Mouse (Mus musculus) bone marrow macrophage, adult 2 months (primary cell): ENCODE measurements at regions not wholly inside any gene's neighbourhood (a gene's known extent, or its start where the extent isn't known, plus 50 kb on each side); places are given as distances from the start of the nearest gene placed in this dataset.

Experiments
- H3K27ac ChIP-seq: 2 replicates; pipeline ENCODE4 v1.5.1; 2012; ENCODE audit warnings: low read depth, low read length; ENCODE audit not compliant: insufficient read depth
- H3K4me1 ChIP-seq: 2 replicates; pipeline ENCODE4 v1.6.1; 2012; ENCODE audit warnings: low read length; ENCODE audit not compliant: control insufficient read depth, insufficient read depth
- H3K4me3 ChIP-seq: 2 replicates; pipeline ENCODE4 v1.5.1; 2012; ENCODE audit warnings: mild to moderate bottlenecking, low read length, moderate library complexity; ENCODE audit not compliant: insufficient read depth
- CTCF ChIP-seq: IDR thresholded peaks from 2 replicates; pipeline ENCODE4 v1.5.1; 2012; ENCODE audit warnings: low read depth, mild to moderate bottlenecking, low read length, moderate library complexity
- POLR2A ChIP-seq: IDR thresholded peaks from 2 replicates; pipeline ENCODE4 v1.6.1; 2012; ENCODE audit warnings: mild to moderate bottlenecking, low read depth, low read length, borderline replicate concordance

DNA sequence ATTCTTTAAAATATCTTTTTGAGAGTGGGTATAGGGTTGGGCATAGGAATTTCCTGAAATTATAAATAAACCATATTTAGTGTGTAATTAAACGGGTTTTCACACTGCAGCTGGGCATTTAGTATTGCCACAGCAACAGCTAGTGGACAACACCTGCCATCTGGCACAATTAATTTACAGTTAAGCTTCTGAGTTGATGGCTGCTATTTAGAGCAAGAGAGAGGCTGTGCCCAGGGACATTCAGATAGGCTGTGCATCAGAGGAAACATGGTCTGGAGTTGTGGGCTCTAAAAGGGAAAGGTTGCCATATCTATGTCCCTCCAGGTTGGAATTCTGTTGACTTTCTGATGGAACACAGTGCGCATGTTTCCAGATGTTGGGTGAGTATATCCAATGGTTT lies 227.1 kb downstream of the Pth2r start:
- TF ChIP-seq CTCF, result no peak
- no peak overlapping the region for H3K27ac ChIP-seq
- no peak overlapping the region for H3K4me3 ChIP-seq
- H3K4me1 ChIP-seq, result no peaks in the 10 kb centered on the region

DNA sequence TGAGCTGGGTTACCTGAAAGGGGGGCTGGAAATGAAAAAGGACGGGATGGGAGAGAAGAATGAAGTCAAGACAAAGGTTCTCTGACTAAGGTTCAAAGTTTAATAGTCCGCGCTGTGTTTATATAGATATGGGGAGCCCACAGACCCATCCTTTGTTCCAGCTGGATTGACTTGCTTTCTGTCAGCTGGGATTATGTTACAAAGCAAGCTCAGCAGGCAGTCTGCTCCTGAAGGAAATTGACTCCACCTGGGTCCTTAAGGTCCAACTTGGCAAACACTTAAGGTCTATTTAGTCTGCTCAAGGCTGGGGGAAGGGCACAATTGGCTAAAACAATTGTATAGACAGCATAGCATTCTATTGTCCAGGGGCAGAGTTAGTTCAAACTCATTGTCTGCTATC lies 253.8 kb downstream of the Pth2r start:
- H3K27ac ChIP-seq, result no peak overlapping the region
- TF ChIP-seq CTCF (no peak), POLR2A (no peak)
- H3K4me1 ChIP-seq, result no peaks in the 10 kb centered on the region
- H3K4me3 ChIP-seq, result no peak overlapping the region

DNA sequence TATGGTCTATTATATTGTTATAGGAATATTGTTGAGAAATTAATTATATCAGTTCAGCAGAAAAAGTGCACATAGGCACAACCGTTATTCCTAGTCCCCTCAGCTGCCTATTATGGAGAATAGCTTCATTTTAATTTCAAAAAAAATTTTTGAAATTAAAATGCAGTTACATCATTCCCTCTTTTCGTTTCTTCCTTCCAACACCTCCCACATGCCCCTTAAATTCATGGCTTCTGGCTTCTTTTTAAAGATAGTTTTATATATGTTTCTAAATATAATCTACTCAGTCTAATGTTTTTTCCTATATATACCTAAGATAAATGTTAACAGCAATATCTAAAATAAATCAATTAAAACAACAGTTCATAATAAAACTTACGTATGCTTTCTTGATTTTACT lies 256.7 kb downstream of the Pth2r start:
- TF ChIP-seq CTCF (no peak), POLR2A (no peak)
- Histone ChIP-seq H3K4me3 (no peak overlapping the region), H3K4me1 (no peaks in the 10 kb centered on the region), H3K27ac (no peak overlapping the region)

DNA sequence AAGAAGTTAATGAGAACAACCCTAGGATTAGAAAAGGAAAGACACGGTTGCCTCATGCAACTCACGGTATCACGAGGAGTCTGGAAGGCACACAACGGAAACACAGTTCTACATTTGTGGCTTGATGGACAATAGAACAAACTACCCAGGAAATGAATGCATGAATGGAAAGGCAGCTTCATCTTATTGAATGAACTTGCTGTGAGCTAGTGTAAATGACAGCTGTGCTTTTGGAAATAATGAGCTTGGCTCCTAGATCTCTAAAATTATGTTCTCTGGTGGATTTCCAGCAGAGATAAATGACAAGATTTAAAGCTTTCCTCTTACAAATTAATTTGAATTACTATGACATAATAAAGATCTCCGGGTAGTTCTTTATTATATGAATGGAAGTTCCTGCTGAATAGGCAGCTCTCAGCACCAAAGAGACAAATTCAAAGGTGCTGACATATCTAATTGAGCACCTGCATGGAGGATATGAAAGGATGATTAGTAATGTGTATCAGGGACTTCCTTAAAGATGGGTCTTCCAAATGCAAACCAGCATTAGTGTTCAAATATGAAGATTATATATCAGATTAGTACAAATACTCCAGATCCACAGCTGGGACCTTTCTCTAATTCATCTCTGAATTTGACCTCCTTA lies 262.5 kb downstream of the Pth2r start:
- Histone ChIP-seq H3K4me3 (no peak overlapping the region), H3K4me1 (no peaks in the 10 kb centered on the region), H3K27ac (no peak overlapping the region)
- TF ChIP-seq POLR2A (no peak), CTCF (no peak)

DNA sequence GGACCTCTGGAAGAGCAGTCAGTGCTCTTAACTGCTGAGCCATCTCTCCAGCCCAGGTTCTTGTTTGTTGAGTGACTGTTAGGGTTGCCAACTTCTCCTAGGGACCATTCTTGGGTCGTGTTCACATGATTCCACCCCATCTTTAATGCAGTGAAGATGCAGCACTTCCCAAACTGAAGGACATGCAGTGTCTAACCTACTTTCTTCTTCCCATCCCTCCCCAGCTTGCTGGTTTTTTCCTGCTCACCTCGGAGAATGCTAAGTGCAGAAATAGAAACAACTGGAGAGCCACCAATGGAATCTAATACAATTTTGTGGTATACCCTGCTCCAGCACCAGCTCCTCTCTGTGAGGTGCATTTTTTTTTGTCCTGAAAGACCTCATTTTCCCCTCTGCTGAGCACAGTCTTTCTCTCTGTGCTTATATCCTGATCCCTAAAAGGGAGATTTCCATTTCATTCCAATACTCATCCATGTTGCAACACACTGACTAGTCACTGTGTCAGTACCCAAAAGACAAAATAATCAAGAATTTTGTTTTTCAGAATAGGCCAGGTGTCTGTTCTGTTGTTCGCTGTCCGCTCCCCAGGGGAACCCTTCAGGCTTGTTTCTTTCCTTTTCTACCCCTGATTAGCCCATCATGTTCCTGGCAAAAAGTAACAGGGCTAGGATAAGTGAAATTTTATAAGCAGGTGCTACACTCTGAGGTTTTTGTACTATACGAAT lies 263.6 kb downstream of the Pth2r start:
- H3K4me3 ChIP-seq, result no peak overlapping the region
- no peaks in the 10 kb centered on the region for H3K4me1 ChIP-seq
- no peak overlapping the region for H3K27ac ChIP-seq
- no peak for TF ChIP-seq POLR2A
- TF ChIP-seq CTCF, result no peak

DNA sequence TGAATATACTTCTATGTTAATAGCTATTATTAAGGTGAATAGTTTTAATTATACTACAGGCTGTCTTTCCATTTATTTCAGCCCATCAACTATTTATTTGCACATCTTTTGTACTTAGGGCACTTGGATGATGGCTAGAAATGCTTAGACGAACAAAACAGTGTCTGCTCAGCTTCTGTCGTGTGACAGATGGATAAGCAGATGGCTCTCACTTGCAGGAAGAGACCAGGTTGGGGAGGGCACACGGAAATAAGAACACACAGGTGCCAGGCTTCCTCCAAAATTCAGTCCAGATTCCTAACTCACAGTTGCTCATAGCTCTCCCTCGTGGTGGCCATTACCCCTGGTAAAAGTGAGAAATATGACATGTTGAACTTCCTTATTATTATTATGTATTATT lies 267.0 kb downstream of the Pth2r start:
- TF ChIP-seq POLR2A (no peak), CTCF (no peak)
- Histone ChIP-seq H3K27ac (no peak overlapping the region), H3K4me1 (no peaks in the 10 kb centered on the region), H3K4me3 (no peak overlapping the region)

DNA sequence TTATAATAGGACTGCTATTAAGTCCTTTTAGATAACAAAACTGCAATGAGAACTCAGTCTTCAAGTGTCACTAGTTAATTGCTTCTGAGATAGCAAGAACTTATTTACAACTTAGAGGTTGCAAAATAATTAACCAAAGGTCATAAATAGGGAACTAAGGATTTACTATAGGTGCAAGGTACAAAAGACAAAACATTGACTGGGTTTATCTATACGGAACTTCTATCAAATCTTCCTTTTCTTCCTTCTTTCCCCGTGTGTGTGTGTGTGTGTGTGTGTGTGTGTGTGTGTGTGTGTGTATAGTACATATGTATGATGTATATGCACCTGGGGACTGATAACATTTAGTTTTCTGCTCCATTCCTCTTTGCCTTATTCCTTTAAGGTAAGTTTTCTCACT lies 305.5 kb downstream of the Pth2r start:
- no peaks in the 10 kb centered on the region for H3K4me1 ChIP-seq
- TF ChIP-seq POLR2A (no peak), CTCF (no peak)
- no peak overlapping the region for H3K4me3 ChIP-seq
- H3K27ac ChIP-seq, result no peak overlapping the region

DNA sequence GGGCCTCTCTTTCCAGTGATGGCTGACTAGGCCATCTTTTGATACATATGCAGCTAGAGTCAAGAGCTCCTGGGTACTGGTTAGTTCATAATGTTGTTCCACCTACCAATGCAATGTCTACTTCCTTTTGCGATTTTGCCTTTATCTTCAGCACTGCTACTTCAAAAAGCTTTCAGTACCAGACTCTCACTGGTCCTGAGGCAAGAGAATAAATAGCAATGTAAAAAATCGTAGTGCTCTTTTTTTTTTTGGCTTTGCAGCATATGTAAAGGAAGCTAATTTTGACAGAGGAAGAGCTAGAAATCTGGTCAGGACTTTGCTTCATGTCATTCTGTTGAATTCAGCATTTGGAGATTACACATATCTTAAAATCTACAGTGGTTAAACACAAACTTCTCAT lies 291.0 kb upstream of the Crygf start:
- no peaks in the 10 kb centered on the region for H3K4me1 ChIP-seq
- H3K27ac ChIP-seq, result no peak overlapping the region
- no peak overlapping the region for H3K4me3 ChIP-seq
- TF ChIP-seq CTCF (no peak), POLR2A (no peak)

DNA sequence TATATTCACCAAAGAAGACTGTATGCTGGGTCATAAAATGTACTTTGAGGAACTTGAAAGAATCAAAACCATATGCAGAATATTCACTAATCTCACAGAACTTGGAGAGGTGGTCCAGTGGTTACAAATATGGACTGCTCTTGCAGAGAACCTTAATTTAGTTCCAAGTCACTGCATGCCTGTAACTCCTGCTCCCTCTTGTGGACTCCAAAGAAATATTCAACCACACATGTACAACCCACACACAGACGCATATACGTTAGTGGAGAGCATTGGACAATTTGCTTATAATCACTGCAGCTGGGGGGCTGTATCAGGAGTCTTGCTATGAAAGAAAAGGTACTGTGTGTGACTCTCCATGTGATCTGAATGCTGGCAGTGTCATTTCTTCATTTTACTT lies 271.9 kb upstream of the Crygf start:
- Histone ChIP-seq H3K4me1 (no peaks in the 10 kb centered on the region), H3K4me3 (no peak overlapping the region), H3K27ac (no peak overlapping the region)
- TF ChIP-seq POLR2A, result no peak
- no peak for TF ChIP-seq CTCF

DNA sequence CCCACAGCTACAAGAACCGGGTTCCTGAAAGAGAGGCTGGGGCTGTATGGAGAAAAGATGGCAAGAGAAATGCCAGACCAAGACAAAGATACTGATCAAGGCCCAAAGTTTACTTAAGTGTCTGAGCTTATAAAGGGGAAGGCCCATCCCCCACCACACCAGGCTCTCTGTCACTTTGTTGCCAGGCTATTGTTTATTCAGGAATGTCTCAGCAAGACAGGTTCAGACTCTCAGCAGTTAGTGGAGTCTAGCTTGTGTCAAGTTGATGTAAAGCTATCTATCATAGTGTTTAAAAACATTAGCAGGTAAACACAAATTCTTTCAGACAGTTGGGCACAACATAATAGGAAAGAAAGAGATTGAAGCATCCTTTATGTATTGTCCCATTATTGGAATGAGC lies 244.4 kb upstream of the Crygf start:
- H3K4me1 ChIP-seq, result no peaks in the 10 kb centered on the region
- TF ChIP-seq POLR2A, result no peak
- H3K27ac ChIP-seq, result no peak overlapping the region
- no peak overlapping the region for H3K4me3 ChIP-seq
